In the genomic region with DNA sequence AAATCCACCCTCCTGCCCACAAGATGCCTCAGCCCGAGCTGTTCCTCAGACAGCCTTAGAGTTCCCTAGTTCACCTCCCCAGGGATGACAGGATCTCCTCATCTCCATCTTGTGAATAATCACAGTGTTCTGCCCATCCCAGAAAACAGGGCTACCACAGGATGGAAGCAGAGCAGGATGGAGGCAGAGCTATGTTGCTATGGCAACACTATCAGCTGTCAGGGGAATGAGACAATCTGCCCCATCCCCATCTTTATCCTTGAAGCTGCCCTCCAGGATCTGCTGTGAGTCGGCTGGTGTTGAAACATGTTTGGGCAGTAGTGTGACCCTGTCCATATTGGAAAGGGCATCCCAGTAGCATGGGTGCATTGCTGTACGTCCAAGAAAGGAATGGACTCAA, we compare ENCODE assay signal across 20 mouse cellular contexts. TPM values are rescaled to one million over a fixed set of nuclear protein-coding genes. Genes with fewer than 3 reads are reported as not detected.
DNase-seq lines count a peak whose midpoint lies in the region; ATAC-seq lines count a peak whose summit lies in the region.
"Had no signal": no experiment of that assay in that cellular context is flagged by ENCODE, and none has a peak within 500 bp of the region (broad histone marks: within the 10 kb centered on the region; RNA-seq: fewer than 3 reads in every experiment).

No protein-coding gene starts in this region.

- H3K9ac ChIP-seq in hindbrain, embryonic 13.5 days, result no peak overlapping the region
- H3K9ac ChIP-seq in midbrain, embryonic 15.5 days, result no peak overlapping the region
- H3K9ac ChIP-seq: heart, embryonic 15.5 days; liver, postnatal 0 days; stomach, embryonic 15.5 days had no signal

- no peak overlapping the region for H3K4me2 ChIP-seq in hindbrain, embryonic 13.5 days
- H3K4me2 ChIP-seq in midbrain, embryonic 15.5 days, result peak overlapping the region; percentile 1; the same call in 1 of the 2 replicates
- H3K4me2 ChIP-seq: heart, embryonic 15.5 days; stomach, embryonic 15.5 days had no signal

- peak; percentile 86 for ATAC-seq in hindbrain, embryonic 13.5 days (ENCODE audit: low FRiP score)
- ATAC-seq in midbrain, embryonic 15.5 days (replicated peaks), result peak; percentile 84
- ATAC-seq: liver, postnatal 0 days; Patski had no signal

- peak; percentile 40 for DNase-seq in adrenal gland, postnatal 14 days
- no peak for DNase-seq in adrenal gland, adult 18-20 months (ENCODE audit: low spot score in 2 of 2)
- DNase-seq in brain, adult 2 months (ENCODE audit: low read depth, low spot score), result peak; percentile 62
- DNase-seq in thymus, adult 18-20 months, result no peak
- no peak for DNase-seq in heart, adult 18-20 months
- DNase-seq in lung, postnatal 25 days (ENCODE audit: low spot score), result no peak
- DNase-seq: liver, postnatal 0 days; thymus, postnatal 4 days had no signal

- no peaks in the 10 kb centered on the region for H3K36me3 ChIP-seq in hindbrain, embryonic 13.5 days
- no peaks in the 10 kb centered on the region for H3K36me3 ChIP-seq in midbrain, embryonic 15.5 days (replicated peaks)
- H3K36me3 ChIP-seq: heart, embryonic 15.5 days; stomach, embryonic 15.5 days had no signal

- no peak overlapping the region for H3K4me3 ChIP-seq in hindbrain, embryonic 13.5 days
- no peak overlapping the region for H3K4me3 ChIP-seq in midbrain, embryonic 15.5 days
- H3K4me3 ChIP-seq: heart, embryonic 15.5 days; stomach, embryonic 15.5 days had no signal

- peak overlapping the region; percentile 56 for H3K27ac ChIP-seq in hindbrain, embryonic 13.5 days
- H3K27ac ChIP-seq in midbrain, embryonic 15.5 days, result peak overlapping the region; percentile 52
- H3K27ac ChIP-seq: heart, embryonic 15.5 days; kidney, postnatal 0 days; macrophage; stomach, embryonic 15.5 days had no signal

- H3K27me3 ChIP-seq in hindbrain, embryonic 13.5 days, result peaks cover 26% of the 10 kb centered on the region
- H3K27me3 ChIP-seq in midbrain, embryonic 15.5 days (replicated peaks), result no peaks in the 10 kb centered on the region

- no peaks in the 10 kb centered on the region for H3K9me3 ChIP-seq in hindbrain, embryonic 13.5 days
- no peaks in the 10 kb centered on the region for H3K9me3 ChIP-seq in midbrain, embryonic 15.5 days
- H3K9me3 ChIP-seq: heart, embryonic 15.5 days; stomach, embryonic 15.5 days had no signal

- 24% methylated on average over 3 of the region's 3 CpGs for WGBS in hindbrain, embryonic 13.5 days
- WGBS in midbrain, embryonic 15.5 days, result 23% methylated on average over 3 of the region's 3 CpGs

- peaks cover 26% of the 10 kb centered on the region for H3K4me1 ChIP-seq in hindbrain, embryonic 13.5 days (replicated peaks)
- H3K4me1 ChIP-seq in midbrain, embryonic 15.5 days, result peaks cover 32% of the 10 kb centered on the region

RNA-seq across cellular contexts. Expression of a gene that starts 9.5 kb away (rescaled TPM):
- not detected in 2 replicates for total RNA-seq in adrenal gland, postnatal 14 days (2021)
- not detected for total RNA-seq in adrenal gland, adult 18-20 months (2021)
- polyA plus RNA-seq in hindbrain, embryonic 13.5 days (2015; fragmentation: Nextera tagmentation; extraction: Ambion mirVana), result 0.38 TPM in 1 of 2 replicates, not detected in the other
- polyA plus RNA-seq in midbrain, embryonic 15.5 days (2015; fragmentation: Nextera tagmentation; extraction: Ambion mirVana), result not detected in 2 replicates
- not detected for total RNA-seq in heart, adult 18-20 months (2021)
- total RNA-seq: common myeloid progenitor, adult 5-6 weeks; left cerebral cortex, adult 18-20 months had no signal
- polyA plus RNA-seq: embryonic facial prominence, embryonic 14.5 days; gonadal fat pad, adult 2 months; heart, embryonic 15.5 days; kidney, postnatal 0 days; limb, embryonic 14.5 days; liver, postnatal 0 days; macrophage; Patski; stomach, embryonic 15.5 days had no signal

RNA-seq across cellular contexts. Expression of a gene that starts 19.2 kb away (rescaled TPM):
- 5.4 and 12.6 TPM in 2 replicates for total RNA-seq in adrenal gland, postnatal 14 days (2021)
- total RNA-seq in adrenal gland, adult 18-20 months (2021), result 10 to 100 TPM in 1 of 2 experiments, 1 to 10 TPM in 1; 5.5 to 26.0 TPM
- 3.7 and 4.2 TPM in 2 replicates for polyA plus RNA-seq in hindbrain, embryonic 13.5 days (2015; fragmentation: Nextera tagmentation; extraction: Ambion mirVana)
- 0.18 TPM in 1 of 2 replicates, not detected in the other for polyA plus RNA-seq in midbrain, embryonic 15.5 days (2015; fragmentation: Nextera tagmentation; extraction: Ambion mirVana)
- not detected for total RNA-seq in heart, adult 18-20 months (2021)
- total RNA-seq: common myeloid progenitor, adult 5-6 weeks; left cerebral cortex, adult 18-20 months had no signal
- polyA plus RNA-seq: macrophage, Patski had no signal

RNA-seq across cellular contexts. Expression of a gene that starts 21.5 kb away (rescaled TPM):
- total RNA-seq in adrenal gland, postnatal 14 days (2021), result 1.4 and 2.9 TPM in 2 replicates
- total RNA-seq in adrenal gland, adult 18-20 months (2021), result 1 to 10 TPM in 1 of 2 experiments, under 1 TPM in 1; 0.96 to 1.2 TPM
- 0.10 TPM in 1 of 2 replicates, not detected in the other for polyA plus RNA-seq in hindbrain, embryonic 13.5 days (2015; fragmentation: Nextera tagmentation; extraction: Ambion mirVana)
- polyA plus RNA-seq in midbrain, embryonic 15.5 days (2015; fragmentation: Nextera tagmentation; extraction: Ambion mirVana), result 0.17 TPM in 1 of 2 replicates, not detected in the other
- total RNA-seq in heart, adult 18-20 months (2021), result not detected
- total RNA-seq: common myeloid progenitor, adult 5-6 weeks had no signal
- polyA plus RNA-seq: embryonic facial prominence, embryonic 14.5 days; heart, embryonic 15.5 days; limb, embryonic 14.5 days; macrophage had no signal

RNA-seq across cellular contexts. Expression of a gene that starts 32.2 kb away (rescaled TPM):
- 7.6 and 28.3 TPM in 2 replicates for total RNA-seq in adrenal gland, postnatal 14 days (2021)
- total RNA-seq in adrenal gland, adult 18-20 months (2021), result 10 to 100 TPM in 1 of 2 experiments, 1 to 10 TPM in 1; 7.7 to 52.9 TPM
- polyA plus RNA-seq in hindbrain, embryonic 13.5 days (2015; fragmentation: Nextera tagmentation; extraction: Ambion mirVana), result 9.9 and 10.3 TPM in 2 replicates
- polyA plus RNA-seq in midbrain, embryonic 15.5 days (2015; fragmentation: Nextera tagmentation; extraction: Ambion mirVana), result 20.0 and 21.9 TPM in 2 replicates
- under 1 TPM; 0.21 to 0.52 TPM for total RNA-seq in heart, adult 18-20 months (2021)
- total RNA-seq: common myeloid progenitor, adult 5-6 weeks had no signal
- polyA plus RNA-seq: macrophage had no signal

Comparison
In these comparisons a context has a peak if more than half of its experiments do, and no peak if none do; other contexts are left out.
1. DNase-seq: peak in adrenal gland, postnatal 14 days (single experiment) and brain, adult 2 months (single experiment); none in adrenal gland, adult 18-20 months (0 of 2), thymus, adult 18-20 months (0 of 2), heart, adult 18-20 months (0 of 2) and lung, postnatal 25 days (single experiment).